Mouse (Mus musculus) midbrain, postnatal 0 days (tissue): ENCODE results near the gene Diexf. TPM values are rescaled to one million over a fixed set of nuclear protein-coding genes. Genes with fewer than 3 reads are reported as not detected.

Source experiments
- ATAC-seq: fragments of 200-750 bp; cut with Nextera tagmentation; 2 replicates; pipeline ENCODE4 v1.8.0; 2017; ENCODE audit warnings: moderate number of reproducible peaks, mild to moderate bottlenecking, moderate TSS enrichment, moderate library complexity; ENCODE audit not compliant: low FRiP score
- DNase-seq: peaks from one replicate; pipeline ENCODE4 v3.0.0-alpha.2; 2015; ENCODE audit warnings: low spot score
- H3K27ac ChIP-seq: fragments of 300-500 bp; sonication (generic); 2 replicates; pipeline ENCODE4 v1.5.1; 2014; ENCODE audit warnings: low read depth, mild to moderate bottlenecking, low read length, mixed read lengths
- H3K27me3 ChIP-seq: fragments of 300-500 bp; sonication (generic); 2 replicates; pipeline ENCODE4 v1.6.1; 2014; ENCODE audit warnings: low read length, control low read depth, mixed read lengths; ENCODE audit not compliant: insufficient read depth
- H3K36me3 ChIP-seq: fragments of 300-500 bp; sonication (generic); 2 replicates; pipeline ENCODE4 v1.6.1; 2014; ENCODE audit warnings: low read length, control low read depth, mixed read lengths; ENCODE audit not compliant: insufficient read depth
- H3K4me1 ChIP-seq: fragments of 300-500 bp; sonication (generic); 2 replicates; pipeline ENCODE4 v1.6.1; 2014; ENCODE audit warnings: mild to moderate bottlenecking, control low read depth, antibody characterized with exemption, low read length, mixed read lengths; ENCODE audit not compliant: insufficient read depth
- H3K4me2 ChIP-seq: fragments of 300-500 bp; sonication (generic); 2 replicates; pipeline ENCODE4 v1.6.1; 2014; ENCODE audit warnings: low read depth, mild to moderate bottlenecking, low read length, mixed read lengths; ENCODE audit not compliant: poor library complexity, severe bottlenecking
- H3K4me3 ChIP-seq: fragments of 300-500 bp; sonication (generic); 2 replicates; pipeline ENCODE4 v1.5.1; 2014; ENCODE audit warnings: low read depth, mild to moderate bottlenecking, low read length, moderate library complexity
- H3K9ac ChIP-seq: fragments of 300-500 bp; sonication (generic); replicated peaks from 2 replicates; pipeline ENCODE4 v1.6.1; 2014; ENCODE audit warnings: mild to moderate bottlenecking, low read length, moderate library complexity, mixed read lengths; ENCODE audit not compliant: poor library complexity, severe bottlenecking
- H3K9me3 ChIP-seq: fragments of 300-500 bp; sonication (generic); 2 replicates; pipeline ENCODE4 v1.6.1; 2016; ENCODE audit warnings: low read length, control low read depth
- CTCF ChIP-seq: IDR thresholded peaks from 2 replicates; pipeline ENCODE4 v1.5.1; 2016; ENCODE audit warnings: antibody characterized with exemption, mild to moderate bottlenecking
- WGBS: fragments of 180-500 bp; shearing (Covaris S2); extraction: QIAGEN DNeasy Blood & Tissue Kit; methylation state at CpG from one replicate; pipeline ENCODE4 v1.1.7; 2014; 5-methylcytosine and 5-hydroxymethylcytosine counted together
- polyA plus RNA-seq: library from polyadenylated mRNA; unstranded; fragments of >200 nt; fragmentation: Nextera tagmentation; extraction: Ambion mirVana; gene quantifications from 2 replicates; pipeline ENCODE4 v1.2.1, GENCODE M21; 2015
- total RNA-seq: library from RNA; depleted of rRNA; stranded (reverse); fragments of >200 nt; gene quantifications from 2 replicates; pipeline ENCODE4 v1.2.3, GENCODE M21; 2014

Diexf gene
- total and polyA plus RNA-seq, 2 experiments from 2014 or later = 3.9 to 15.5 TPM

GRCm38 (mm10) chr1:193090211-193090871 is 39.7 kb downstream of the Diexf start:
- H3K27me3 ChIP-seq = no peaks in the 10 kb centered on the region
- H3K36me3 ChIP-seq = no peaks in the 10 kb centered on the region
- 0 out of 2 replicates have a peak overlapping the region, but pooled peaks have one; percentile 26 for H3K27ac ChIP-seq
- peaks cover 2% of the 10 kb centered on the region; the same call in 1 of the 2 replicates for H3K4me1 ChIP-seq
- TF ChIP-seq CTCF = no peak
- ATAC-seq = no peak
- 52% methylated on average over 18 of the region's 18 CpGs for WGBS
- no peak overlapping the region for H3K9ac ChIP-seq
- H3K4me2 ChIP-seq = no peak overlapping the region
- H3K9me3 ChIP-seq = no peaks in the 10 kb centered on the region
- peak; percentile 63 for DNase-seq
- no peak overlapping the region for H3K4me3 ChIP-seq

- H3K27me3 ChIP-seq = no peaks in the 10 kb centered on the region
- H3K4me1 ChIP-seq = peaks cover 2% of the 10 kb centered on the region; the same call in 1 of the 2 replicates
- no peak overlapping the region for H3K4me2 ChIP-seq
- no peak overlapping the region for H3K9ac ChIP-seq
- 0 out of 2 replicates have a peak overlapping the region, but pooled peaks have one; percentile 26 for H3K27ac ChIP-seq
- H3K36me3 ChIP-seq = no peaks in the 10 kb centered on the region
- no peaks in the 10 kb centered on the region for H3K9me3 ChIP-seq
- ATAC-seq = 0 out of 2 replicates have a peak, but pooled peaks have one; percentile 38
- TF ChIP-seq CTCF = no peak
- peak; percentile 58 for DNase-seq
- WGBS = 68% methylated on average over 3 of the region's 3 CpGs
- H3K4me3 ChIP-seq = no peak overlapping the region
Observed at GRCm38 (mm10) chr1:193089683-193090082, 40.4 kb downstream of the Diexf start.

GRCm38 (mm10) chr1:193089211-193089610 is 40.9 kb downstream of the Diexf start:
- no peaks in the 10 kb centered on the region for H3K9me3 ChIP-seq
- no peak overlapping the region for H3K4me3 ChIP-seq
- peaks cover 2% of the 10 kb centered on the region; the same call in 1 of the 2 replicates for H3K4me1 ChIP-seq
- ATAC-seq = no peak
- H3K9ac ChIP-seq = no peak overlapping the region
- no peaks in the 10 kb centered on the region for H3K36me3 ChIP-seq
- WGBS = 65% methylated on average over 6 of the region's 6 CpGs
- H3K27me3 ChIP-seq = no peaks in the 10 kb centered on the region
- DNase-seq = peak; percentile 17
- no peak overlapping the region for H3K27ac ChIP-seq
- no peak for TF ChIP-seq CTCF
- no peak overlapping the region for H3K4me2 ChIP-seq

- Histone ChIP-seq H3K27me3 (no peaks in the 10 kb centered on the region), H3K27ac (no peak overlapping the region), H3K4me2 (no peak overlapping the region), H3K4me3 (no peak overlapping the region), H3K9me3 (no peaks in the 10 kb centered on the region), H3K36me3 (no peaks in the 10 kb centered on the region), H3K9ac (no peak overlapping the region), H3K4me1 (peaks cover 9% of the 10 kb centered on the region; the same call in 1 of the 2 replicates)
- TF ChIP-seq CTCF = no peak
- ATAC-seq (no peak), DNase-seq (peak; percentile 58)
- WGBS = 61% methylated on average over 9 of the region's 9 CpGs
Observed at GRCm38 (mm10) chr1:193086842-193087476, 43.1 kb downstream of the Diexf start.

GRCm38 (mm10) chr1:193086111-193086841 is 43.8 kb downstream of the Diexf start:
- Histone ChIP-seq H3K4me3 (no peak overlapping the region), H3K27ac (no peak overlapping the region), H3K36me3 (no peaks in the 10 kb centered on the region), H3K4me2 (no peak overlapping the region), H3K4me1 (peaks cover 14% of the 10 kb centered on the region; the same call in 1 of the 2 replicates), H3K9ac (no peak overlapping the region), H3K9me3 (no peaks in the 10 kb centered on the region), H3K27me3 (no peaks in the 10 kb centered on the region)
- DNase-seq (no peak), ATAC-seq (no peak)
- TF ChIP-seq CTCF = no peak
- 78% methylated on average over 4 of the region's 4 CpGs for WGBS
